Mouse (Mus musculus) limb, embryonic 14.5 days (tissue): ENCODE data around the gene Btg1. TPM values are rescaled to one million over a fixed set of nuclear protein-coding genes. Genes with fewer than 3 reads are reported as not detected.

ENCODE experiments used
- ATAC-seq: fragments of 200-750 bp; cut with Nextera tagmentation; 2 replicates; pipeline ENCODE4 v1.8.0; 2017; ENCODE audit warnings: low read depth, moderate number of reproducible peaks, moderate TSS enrichment; ENCODE audit not compliant: low FRiP score
- DNase-seq: peaks from one replicate; pipeline ENCODE4 v3.0.0-alpha.2; 2015; ENCODE audit warnings: low spot score
- H3K27ac ChIP-seq: fragments of 300-500 bp; sonication (generic); replicated peaks from 2 replicates; pipeline ENCODE4 v1.5.1; 2014; ENCODE audit warnings: low read depth, mild to moderate bottlenecking, low read length, moderate library complexity, mixed read lengths
- H3K27me3 ChIP-seq: fragments of 300-500 bp; sonication (generic); 2 replicates; pipeline ENCODE4 v1.6.1; 2014; ENCODE audit warnings: low read length, mixed read lengths; ENCODE audit not compliant: control insufficient read depth, insufficient read depth
- H3K36me3 ChIP-seq: fragments of 300-500 bp; sonication (generic); 2 replicates; pipeline ENCODE4 v1.6.1; 2014; ENCODE audit warnings: mild to moderate bottlenecking, low read length, moderate library complexity, mixed read lengths; ENCODE audit not compliant: control insufficient read depth, insufficient read depth
- H3K4me1 ChIP-seq: fragments of 300-500 bp; sonication (generic); 2 replicates; pipeline ENCODE4 v1.6.1; 2014; ENCODE audit warnings: antibody characterized with exemption, low read length, mixed read lengths; ENCODE audit not compliant: control insufficient read depth, insufficient read depth
- H3K4me2 ChIP-seq: fragments of 300-500 bp; sonication (generic); replicated peaks from 2 replicates; pipeline ENCODE4 v1.6.1; 2014; ENCODE audit warnings: low read depth, mild to moderate bottlenecking, low read length, moderate library complexity; ENCODE audit not compliant: severe bottlenecking
- H3K4me3 ChIP-seq: fragments of 300-500 bp; sonication (generic); replicated peaks from 2 replicates; pipeline ENCODE4 v1.5.1; 2014; ENCODE audit warnings: low read length
- H3K9ac ChIP-seq: fragments of 300-500 bp; sonication (generic); 2 replicates; pipeline ENCODE4 v1.6.1; 2014; ENCODE audit warnings: mild to moderate bottlenecking, low read depth, low read length, moderate library complexity; ENCODE audit not compliant: severe bottlenecking
- H3K9me3 ChIP-seq: fragments of 300-500 bp; sonication (generic); 2 replicates; pipeline ENCODE4 v1.6.1; 2016; ENCODE audit warnings: low read length; ENCODE audit not compliant: control insufficient read depth
- POLR2A ChIP-seq: fragments of 200-500 bp; IDR thresholded peaks from 2 replicates; pipeline ENCODE4 v1.8.0; 2012; ENCODE audit warnings: inconsistent platforms, mild to moderate bottlenecking, moderate library complexity, borderline replicate concordance; ENCODE audit not compliant: insufficient read depth, insufficient read length; ENCODE audit errors: extremely low read depth
- WGBS: fragments of 180-500 bp; shearing (Covaris S2); extraction: QIAGEN DNeasy Blood & Tissue Kit; methylation state at CpG from one replicate; pipeline ENCODE4 v1.1.7; 2014; 5-methylcytosine and 5-hydroxymethylcytosine counted together
- polyA plus RNA-seq, 2 experiments: library from polyadenylated mRNA; depleted of rRNA in 1 of 2; stranded (reverse) in 1 of 2; unstranded in 1 of 2; fragments of >200 nt; fragmentation: Nextera tagmentation in 1 of 2; extraction: Ambion mirVana in 1 of 2; gene quantifications; 2 replicates each; pipeline versions ENCODE4 v1.2.1 to v1.2.3; 2012 to 2014

Gene Btg1
- polyA plus RNA-seq, 2 experiments = 43.7 to 107 TPM

DNA sequence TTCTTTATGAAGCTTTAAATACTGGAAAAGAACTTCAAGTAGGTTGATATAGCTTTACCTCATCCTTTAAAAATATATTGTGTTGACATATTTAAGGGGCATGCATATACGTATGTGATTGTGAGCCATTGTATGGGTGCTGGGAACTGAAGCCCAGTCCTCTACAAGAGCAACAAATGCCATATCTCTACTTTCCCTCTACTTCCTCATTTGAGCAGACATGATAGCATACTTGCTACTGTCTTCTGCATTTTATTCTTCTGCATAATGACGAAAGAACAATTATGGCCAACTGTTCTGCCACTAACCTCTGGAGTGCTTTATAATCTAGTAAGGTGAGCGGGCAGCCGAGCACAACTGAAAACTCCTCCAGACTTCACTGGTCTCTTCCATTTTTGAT, 15.1 kb upstream of the Btg1 start:
- H3K4me2 ChIP-seq = no peak overlapping the region
- WGBS = 90% methylated on average over 4 of the region's 4 CpGs
- no peak for DNase-seq
- H3K27ac ChIP-seq = no peak overlapping the region
- no peak for TF ChIP-seq POLR2A
- no peak overlapping the region for H3K9ac ChIP-seq
- no peaks in the 10 kb centered on the region for H3K4me1 ChIP-seq
- no peak overlapping the region for H3K4me3 ChIP-seq
- H3K36me3 ChIP-seq = no peaks in the 10 kb centered on the region
- no peak for ATAC-seq
- H3K27me3 ChIP-seq = no peaks in the 10 kb centered on the region
- H3K9me3 ChIP-seq = no peaks in the 10 kb centered on the region

- no peaks in the 10 kb centered on the region for H3K27me3 ChIP-seq
- no peak for DNase-seq
- H3K9me3 ChIP-seq = no peaks in the 10 kb centered on the region
- no peak for ATAC-seq
- no peaks in the 10 kb centered on the region for H3K36me3 ChIP-seq
- 80% methylated on average over 3 of the region's 3 CpGs for WGBS
- H3K4me1 ChIP-seq = no peaks in the 10 kb centered on the region
- no peak overlapping the region for H3K4me2 ChIP-seq
- H3K9ac ChIP-seq = no peak overlapping the region
- TF ChIP-seq POLR2A = no peak
- H3K27ac ChIP-seq = no peak overlapping the region
- no peak overlapping the region for H3K4me3 ChIP-seq
Measured at GRCm38 (mm10) chr10:96602339-96602738, 14.5 kb upstream of the Btg1 start.

- H3K4me2 ChIP-seq = no peak overlapping the region
- H3K4me3 ChIP-seq = no peak overlapping the region
- DNase-seq = no peak
- 85% methylated on average over 1 of the region's 1 CpGs for WGBS
- H3K27ac ChIP-seq = no peak overlapping the region
- H3K9me3 ChIP-seq = no peaks in the 10 kb centered on the region
- H3K9ac ChIP-seq = no peak overlapping the region
- TF ChIP-seq POLR2A = no peak
- H3K27me3 ChIP-seq = no peaks in the 10 kb centered on the region
- no peaks in the 10 kb centered on the region for H3K4me1 ChIP-seq
- no peak for ATAC-seq
- no peaks in the 10 kb centered on the region for H3K36me3 ChIP-seq
Measured at GRCm38 (mm10) chr10:96605168-96605567, 11.6 kb upstream of the Btg1 start.

- no peaks in the 10 kb centered on the region for H3K27me3 ChIP-seq
- WGBS = 85% methylated on average over 2 of the region's 2 CpGs
- no peaks in the 10 kb centered on the region for H3K36me3 ChIP-seq
- no peaks in the 10 kb centered on the region for H3K9me3 ChIP-seq
- TF ChIP-seq POLR2A = no peak
- ATAC-seq (no peak), DNase-seq (no peak)
- H3K27ac ChIP-seq = no peak overlapping the region
- H3K4me3 ChIP-seq = no peak overlapping the region
- no peak overlapping the region for H3K4me2 ChIP-seq
- H3K9ac ChIP-seq = no peak overlapping the region
- H3K4me1 ChIP-seq = no peaks in the 10 kb centered on the region
Measured at GRCm38 (mm10) chr10:96605856-96606255, 10.9 kb upstream of the Btg1 start.

DNA sequence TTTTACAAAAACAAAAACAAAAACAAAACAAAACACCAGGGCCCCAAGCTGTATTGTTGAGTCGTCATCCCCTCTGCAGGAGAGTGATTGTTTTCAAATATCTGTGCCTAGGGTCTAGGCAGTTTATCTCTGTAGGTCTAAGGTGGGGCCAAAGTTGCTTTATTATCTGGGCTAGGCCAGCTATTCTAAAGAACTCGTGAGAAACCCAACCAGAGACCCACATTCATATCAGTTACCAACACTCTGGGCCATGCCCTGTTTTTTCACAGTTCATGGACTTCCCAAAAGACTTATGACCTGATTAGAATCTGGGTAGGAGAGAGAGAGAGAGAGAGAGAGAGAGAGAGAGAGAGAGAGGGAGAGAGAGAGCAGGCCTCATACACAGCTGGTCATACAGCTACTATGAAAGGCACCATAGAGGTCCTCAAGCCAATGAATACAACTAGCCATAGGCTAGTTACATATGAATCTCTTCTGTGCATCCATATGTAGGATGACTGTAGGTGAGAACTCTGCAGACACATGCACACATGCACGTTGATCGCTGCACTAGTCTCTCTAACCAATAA, 9.1 kb upstream of the Btg1 start:
- no peaks in the 10 kb centered on the region for H3K36me3 ChIP-seq
- H3K4me2 ChIP-seq = no peak overlapping the region
- H3K4me3 ChIP-seq = no peak overlapping the region
- H3K27me3 ChIP-seq = no peaks in the 10 kb centered on the region
- no peak overlapping the region for H3K27ac ChIP-seq
- H3K4me1 ChIP-seq = no peaks in the 10 kb centered on the region
- ATAC-seq = no peak
- WGBS = 88% methylated on average over 4 of the region's 4 CpGs
- no peak for TF ChIP-seq POLR2A
- no peak overlapping the region for H3K9ac ChIP-seq
- no peaks in the 10 kb centered on the region for H3K9me3 ChIP-seq
- no peak for DNase-seq
